In genomic region chr13:97887558-97887957, GRCm38 (mm10) we compare ENCODE assay signal across 28 mouse cellular contexts.
DNase-seq lines count a peak whose midpoint lies in the region; ATAC-seq lines count a peak whose summit lies in the region.
"Had no signal": no experiment of that assay in that cellular context is flagged by ENCODE, and none has a peak within 500 bp of the region (broad histone marks: within the 10 kb centered on the region; RNA-seq: fewer than 3 reads in every experiment).

No protein-coding gene starts in this region.

- H3K4me3 ChIP-seq in forebrain, embryonic 15.5 days: no peak overlapping the region
- H3K4me3 ChIP-seq in forebrain, embryonic 11.5 days (ENCODE audit: low read depth, low read length): no peak overlapping the region
- H3K4me3 ChIP-seq in kidney, embryonic 15.5 days (replicated peaks): no peak overlapping the region
- H3K4me3 ChIP-seq in limb, embryonic 15.5 days: no peak overlapping the region
- H3K4me3 ChIP-seq: embryonic facial prominence, embryonic 15.5 days; heart, embryonic 12.5 days; hindbrain, embryonic 13.5 days; intestine, embryonic 15.5 days; layer of hippocampus, adult 2 months; liver, embryonic 15.5 days; lung, embryonic 15.5 days; myocyte; neural tube, embryonic 13.5 days had no signal

- H3K27ac ChIP-seq in forebrain, embryonic 15.5 days (replicated peaks): peak overlapping the region; percentile 39; the same call in 1 of the 2 replicates
- H3K27ac ChIP-seq in forebrain, embryonic 11.5 days (ENCODE audit: low read depth, low read length): no peak overlapping the region
- H3K27ac ChIP-seq in kidney, embryonic 15.5 days: no peak overlapping the region
- H3K27ac ChIP-seq in limb, embryonic 15.5 days: peak overlapping the region; percentile 43; the same call in 1 of the 2 replicates
- H3K27ac ChIP-seq: embryonic facial prominence, embryonic 15.5 days; hindbrain, embryonic 13.5 days; intestine, embryonic 15.5 days; layer of hippocampus, adult 2 months; liver, embryonic 15.5 days; lung, embryonic 15.5 days; neural tube, embryonic 13.5 days had no signal

- 22% methylated on average over 7 of the region's 7 CpGs for WGBS in forebrain, embryonic 15.5 days
- 20% methylated on average over 7 of the region's 7 CpGs for WGBS in forebrain, embryonic 11.5 days
- WGBS in kidney, embryonic 15.5 days: 25% methylated on average over 7 of the region's 7 CpGs
- WGBS in limb, embryonic 15.5 days: 16% methylated on average over 7 of the region's 7 CpGs

- ATAC-seq in forebrain, embryonic 15.5 days (replicated peaks): no peak
- ATAC-seq in forebrain, embryonic 11.5 days (replicated peaks; ENCODE audit: low FRiP score): no peak
- ATAC-seq in kidney, embryonic 15.5 days (replicated peaks; ENCODE audit: low FRiP score): no peak
- no peak for ATAC-seq in limb, embryonic 15.5 days (ENCODE audit: insufficient number of reproducible peaks, low FRiP score, low TSS enrichment, low read depth)
- ATAC-seq in megakaryocyte progenitor cell, adult 5-6 weeks (replicated peaks; ENCODE audit: poor library complexity): no peak
- ATAC-seq: intestine, embryonic 15.5 days had no signal

- no peak overlapping the region for H3K4me2 ChIP-seq in forebrain, embryonic 15.5 days (replicated peaks)
- no peak overlapping the region for H3K4me2 ChIP-seq in forebrain, embryonic 11.5 days (ENCODE audit: low read depth, low read length, severe bottlenecking)
- H3K4me2 ChIP-seq in kidney, embryonic 15.5 days: no peak overlapping the region
- H3K4me2 ChIP-seq in limb, embryonic 15.5 days: no peak overlapping the region
- H3K4me2 ChIP-seq: embryonic facial prominence, embryonic 15.5 days; heart, embryonic 12.5 days; hindbrain, embryonic 13.5 days; intestine, embryonic 15.5 days; liver, embryonic 15.5 days; lung, embryonic 15.5 days; neural tube, embryonic 13.5 days had no signal

- no peaks in the 10 kb centered on the region for H3K27me3 ChIP-seq in forebrain, embryonic 15.5 days
- H3K27me3 ChIP-seq in forebrain, embryonic 11.5 days (ENCODE audit: control insufficient read depth, insufficient read depth, low read length): no peaks in the 10 kb centered on the region
- no peaks in the 10 kb centered on the region for H3K27me3 ChIP-seq in kidney, embryonic 15.5 days
- no peaks in the 10 kb centered on the region for H3K27me3 ChIP-seq in limb, embryonic 15.5 days
- H3K27me3 ChIP-seq: embryonic facial prominence, embryonic 15.5 days; heart, embryonic 12.5 days; hindbrain, embryonic 13.5 days; intestine, embryonic 15.5 days; liver, embryonic 15.5 days; lung, embryonic 15.5 days; neural tube, embryonic 13.5 days had no signal

- H3K4me1 ChIP-seq in forebrain, embryonic 15.5 days: peaks cover 23% of the 10 kb centered on the region
- H3K4me1 ChIP-seq in forebrain, embryonic 11.5 days (replicated peaks; ENCODE audit: control insufficient read depth, insufficient read depth, low read length): peaks cover 22% of the 10 kb centered on the region; the same call in 1 of the 2 replicates
- H3K4me1 ChIP-seq in kidney, embryonic 15.5 days: peaks cover 26% of the 10 kb centered on the region
- H3K4me1 ChIP-seq in limb, embryonic 15.5 days: peaks cover 7% of the 10 kb centered on the region
- H3K4me1 ChIP-seq: intestine, embryonic 15.5 days; liver, embryonic 15.5 days had no signal

- H3K9ac ChIP-seq in forebrain, embryonic 15.5 days (replicated peaks): no peak overlapping the region
- no peak overlapping the region for H3K9ac ChIP-seq in forebrain, embryonic 11.5 days (ENCODE audit: low read length)
- H3K9ac ChIP-seq in kidney, embryonic 15.5 days: 0 out of 2 replicates have a peak overlapping the region, but pooled peaks have one; percentile 3
- no peak overlapping the region for H3K9ac ChIP-seq in limb, embryonic 15.5 days
- H3K9ac ChIP-seq: embryonic facial prominence, embryonic 15.5 days; heart, embryonic 12.5 days; hindbrain, embryonic 13.5 days; intestine, embryonic 15.5 days; liver, embryonic 15.5 days; lung, embryonic 15.5 days; neural tube, embryonic 13.5 days had no signal

- H3K36me3 ChIP-seq in forebrain, embryonic 15.5 days: no peaks in the 10 kb centered on the region
- no peaks in the 10 kb centered on the region for H3K36me3 ChIP-seq in forebrain, embryonic 11.5 days (ENCODE audit: control insufficient read depth, insufficient read depth, low read length)
- no peaks in the 10 kb centered on the region for H3K36me3 ChIP-seq in kidney, embryonic 15.5 days
- H3K36me3 ChIP-seq in limb, embryonic 15.5 days: no peaks in the 10 kb centered on the region
- H3K36me3 ChIP-seq: embryonic facial prominence, embryonic 15.5 days; heart, embryonic 12.5 days; hindbrain, embryonic 13.5 days; intestine, embryonic 15.5 days; liver, embryonic 15.5 days; lung, embryonic 15.5 days; neural tube, embryonic 13.5 days had no signal

- no peak for DNase-seq in forebrain, embryonic 11.5 days (ENCODE audit: low spot score)
- no peak for DNase-seq in kidney, postnatal 14 days
- peak; percentile 61 for DNase-seq in forelimb bud, embryonic 11.5 days (ENCODE audit: low read depth, low spot score)
- DNase-seq: adrenal gland, postnatal 10 days; cerebellum, adult 2 months; cerebellum, postnatal 36 days; gastrocnemius, postnatal 10 days; heart, adult 11 months; kidney, adult 8-10 months; kidney, postnatal 25 days; layer of hippocampus, postnatal 36 days; liver; lung, postnatal 36 days; right cerebral cortex, postnatal 4 days; thymus, postnatal 14 days had no signal

- no peaks in the 10 kb centered on the region for H3K9me3 ChIP-seq in forebrain, embryonic 15.5 days
- H3K9me3 ChIP-seq in forebrain, embryonic 11.5 days (ENCODE audit: control insufficient read depth, low read length): no peaks in the 10 kb centered on the region
- H3K9me3 ChIP-seq in kidney, embryonic 15.5 days (replicated peaks): no peaks in the 10 kb centered on the region
- no peaks in the 10 kb centered on the region for H3K9me3 ChIP-seq in limb, embryonic 15.5 days
- H3K9me3 ChIP-seq: embryonic facial prominence, embryonic 15.5 days; heart, embryonic 12.5 days; hindbrain, embryonic 13.5 days; intestine, embryonic 15.5 days; liver, embryonic 15.5 days; lung, embryonic 15.5 days; neural tube, embryonic 13.5 days had no signal

Comparison
In these comparisons a context has a peak if more than half of its experiments do, and no peak if none do; other contexts are left out.
1. H3K27ac ChIP-seq: peak in forebrain, embryonic 15.5 days (single experiment) and limb, embryonic 15.5 days (single experiment); none in forebrain, embryonic 11.5 days (single experiment) and kidney, embryonic 15.5 days (single experiment).